Mouse (Mus musculus) heart, embryonic 14.5 days (tissue): ENCODE results near the gene Tigd2. TPM values are rescaled to one million over a fixed set of nuclear protein-coding genes. Genes with fewer than 3 reads are reported as not detected.

ENCODE experiments used
- ATAC-seq: fragments of 200-750 bp; cut with Nextera tagmentation; 2 replicates; pipeline ENCODE4 v1.8.0; 2017; ENCODE audit warnings: low read depth, moderate TSS enrichment; ENCODE audit not compliant: insufficient number of reproducible peaks, insufficient read depth, low FRiP score
- H3K27ac ChIP-seq, 2 experiments: fragments of 200-500 bp in 1 of 2; fragments of 300-500 bp in 1 of 2; sonication (generic) in 1 of 2; replicated peaks in 1 of 2; 2 replicates each; pipeline ENCODE4 v1.5.1; 2012 to 2014; ENCODE audit warnings: low read depth in 2 of 2, low read length in 2 of 2, control low read depth in 1 of 2, mild to moderate bottlenecking in 1 of 2, mixed read lengths in 1 of 2; ENCODE audit not compliant: control insufficient read depth in 1 of 2, insufficient read depth in 1 of 2
- H3K27me3 ChIP-seq: fragments of 300-500 bp; sonication (generic); 2 replicates; pipeline ENCODE4 v1.6.1; 2014; ENCODE audit warnings: mild to moderate bottlenecking, low read length, control low read depth; ENCODE audit not compliant: control insufficient read depth, insufficient read depth
- H3K36me3 ChIP-seq: fragments of 300-500 bp; sonication (generic); 2 replicates; pipeline ENCODE4 v1.6.1; 2014; ENCODE audit warnings: mild to moderate bottlenecking, control low read depth, low read length, mixed read lengths; ENCODE audit not compliant: control insufficient read depth, insufficient read depth
- H3K4me1 ChIP-seq, 2 experiments: fragments of 200-500 bp in 1 of 2; fragments of 300-500 bp in 1 of 2; sonication (generic) in 1 of 2; 2 replicates each; pipeline ENCODE4 v1.6.1; 2012 to 2014; ENCODE audit warnings: low read length in 2 of 2, control low read depth in 1 of 2, mixed read lengths in 1 of 2; ENCODE audit not compliant: control insufficient read depth in 2 of 2, insufficient read depth in 2 of 2
- H3K4me2 ChIP-seq: fragments of 300-500 bp; sonication (generic); 2 replicates; pipeline ENCODE4 v1.6.1; 2014; ENCODE audit warnings: mild to moderate bottlenecking, low read length
- H3K4me3 ChIP-seq, 2 experiments: fragments of 200-500 bp in 1 of 2; fragments of 300-500 bp in 1 of 2; sonication (generic) in 1 of 2; 2 replicates each; pipeline ENCODE4 v1.5.1; 2012 to 2014; ENCODE audit warnings: low read length in 2 of 2, mild to moderate bottlenecking in 2 of 2, control low read depth in 1 of 2, low read depth in 1 of 2, moderate library complexity in 1 of 2; ENCODE audit not compliant: control insufficient read depth in 1 of 2, insufficient read depth in 1 of 2
- H3K9ac ChIP-seq: fragments of 300-500 bp; sonication (generic); 2 replicates; pipeline ENCODE4 v1.6.1; 2014; ENCODE audit warnings: mild to moderate bottlenecking, low read length
- H3K9me3 ChIP-seq: fragments of 300-500 bp; sonication (generic); 2 replicates; pipeline ENCODE4 v1.6.1; 2016; ENCODE audit warnings: low read length, control low read depth; ENCODE audit not compliant: control insufficient read depth
- WGBS: fragments of 180-500 bp; shearing (Covaris S2); extraction: QIAGEN DNeasy Blood & Tissue Kit; methylation state at CpG from one replicate; pipeline ENCODE4 v1.1.7; 2014; 5-methylcytosine and 5-hydroxymethylcytosine counted together
- polyA plus RNA-seq: library from polyadenylated mRNA; unstranded; fragments of >200 nt; fragmentation: Nextera tagmentation; extraction: Ambion mirVana; gene quantifications from 2 replicates; pipeline ENCODE4 v1.2.1, GENCODE M21; 2014

Gene Tigd2
- polyA plus RNA-seq, 1 experiment from 2014 or later: 18.8 TPM

DNA sequence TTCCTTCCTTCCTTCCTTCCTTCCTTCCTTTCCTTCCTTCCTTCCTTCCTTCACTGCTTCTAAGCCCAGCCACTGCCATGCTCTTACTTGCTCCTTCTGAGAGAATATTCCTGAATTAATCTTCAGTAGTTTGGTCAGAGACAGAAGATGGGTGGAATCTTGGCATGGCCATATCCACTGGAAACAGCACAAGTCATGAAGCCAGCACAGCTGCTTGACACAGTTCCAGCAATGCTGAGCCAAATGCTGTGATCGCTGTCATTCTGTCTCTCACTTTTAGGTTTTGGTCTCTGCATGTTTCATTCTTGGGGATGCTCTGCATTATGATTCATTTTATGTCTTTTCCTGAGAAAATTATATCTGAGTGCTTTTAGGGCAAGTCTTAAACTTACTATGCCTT lies 47.2 kb downstream of the Tigd2 start:
- H3K4me3 ChIP-seq: no peak overlapping the region
- no peak overlapping the region for H3K27ac ChIP-seq
- no peaks in the 10 kb centered on the region for H3K9me3 ChIP-seq
- peaks cover 0 to 2% of the 10 kb centered on the region in 2 experiments; a peak in 1 of 4 replicates for H3K4me1 ChIP-seq
- ATAC-seq: no peak
- no peaks in the 10 kb centered on the region for H3K36me3 ChIP-seq
- H3K9ac ChIP-seq: no peak overlapping the region
- no peak overlapping the region for H3K4me2 ChIP-seq
- WGBS: 77% methylated on average over 1 of the region's 1 CpGs
- H3K27me3 ChIP-seq: no peaks in the 10 kb centered on the region

Other genes with a start within 250 kb of the Tigd2 start
- gene Fam13a, start 184.3 kb upstream of the Tigd2 start, polyA plus RNA-seq: 8.9 and 9.0 TPM in 2 replicates
- 6.4 and 7.3 TPM in 2 replicates for gene Gprin3, start 217.4 kb downstream of the Tigd2 start, polyA plus RNA-seq